Mouse (Mus musculus) spleen, postnatal 10 days (tissue): Measurements from ENCODE around the gene Cacna1d.

ENCODE experiments used
- DNase-seq, 2 experiments: peaks; one replicate each; pipeline ENCODE4 v3.0.0; 2021 to 2022; ENCODE audit warnings: low spot score in 2 of 2

The Cacna1d gene

DNA sequence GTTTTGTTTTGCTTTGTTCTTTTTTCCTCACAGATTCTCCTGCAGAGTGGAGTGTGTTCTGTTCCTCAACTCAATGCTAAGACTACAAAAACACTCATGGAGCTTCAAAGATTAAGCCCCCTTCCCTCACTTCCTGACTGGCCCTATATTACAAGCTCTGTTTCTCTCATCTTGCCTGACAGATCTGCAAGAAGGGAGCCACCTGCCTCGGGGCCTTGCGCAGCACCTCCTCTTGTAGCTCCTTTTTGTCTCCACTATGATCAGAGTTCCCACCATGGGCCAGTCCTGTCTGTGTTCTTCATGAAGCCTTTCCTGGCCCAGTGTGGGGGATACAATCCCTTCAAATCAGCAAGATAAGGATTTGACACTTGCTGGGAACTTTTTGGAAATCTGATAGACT, 399.2 kb downstream of the Cacna1d start:
- no peak for DNase-seq

DNA sequence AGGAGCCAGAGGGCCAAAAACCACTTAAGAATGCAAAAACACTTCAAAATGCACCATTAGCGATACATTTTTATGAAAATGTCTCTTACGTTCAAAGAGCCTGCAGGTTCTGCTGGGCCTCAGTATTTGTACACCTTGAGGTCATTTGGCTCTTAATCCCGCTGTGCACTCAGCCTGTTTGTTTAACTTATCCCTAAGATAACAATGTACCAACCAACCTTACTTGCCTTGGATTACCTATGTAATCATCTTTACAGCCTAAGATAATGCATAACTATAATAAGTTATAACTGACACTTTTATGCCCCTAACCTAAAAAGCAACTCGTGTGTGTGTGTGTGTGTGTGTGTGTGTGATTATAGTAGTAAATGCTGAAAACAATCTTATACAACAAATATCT, 411.5 kb downstream of the Cacna1d start:
- no peak for DNase-seq

DNA sequence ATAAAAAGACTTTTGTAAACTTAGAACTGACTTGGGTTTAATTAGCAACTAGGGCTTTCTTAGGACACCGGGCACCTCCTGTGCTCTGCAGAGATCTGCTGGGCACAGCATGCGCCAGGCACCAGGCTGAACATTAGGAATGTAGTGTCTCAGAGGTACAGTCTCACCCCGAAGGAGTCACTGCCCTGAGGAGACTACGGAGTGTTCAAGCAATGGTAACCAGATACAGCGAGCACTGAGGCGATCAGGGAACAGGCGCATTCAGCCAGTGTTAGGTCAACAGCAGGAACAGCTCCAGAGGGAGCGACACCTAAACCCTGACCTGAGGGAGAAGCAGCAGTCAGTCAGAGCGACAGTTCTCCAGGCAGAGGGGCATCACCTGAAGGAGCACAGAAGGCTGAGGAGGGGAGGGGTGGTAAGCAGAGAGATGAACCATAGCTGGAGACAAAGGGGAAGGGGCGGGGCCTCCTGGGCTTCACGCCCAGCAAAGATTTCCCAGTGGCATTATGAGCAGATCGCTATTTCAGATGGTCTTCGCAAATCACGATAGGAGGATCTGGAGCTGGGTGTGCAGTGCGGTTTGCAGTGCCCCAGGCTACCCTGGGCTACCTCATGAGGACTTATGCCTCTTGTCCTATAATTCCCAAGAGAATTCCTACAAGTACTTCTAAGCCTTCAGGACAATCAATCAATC, 413.0 kb downstream of the Cacna1d start:
- DNase-seq = no peak

DNA sequence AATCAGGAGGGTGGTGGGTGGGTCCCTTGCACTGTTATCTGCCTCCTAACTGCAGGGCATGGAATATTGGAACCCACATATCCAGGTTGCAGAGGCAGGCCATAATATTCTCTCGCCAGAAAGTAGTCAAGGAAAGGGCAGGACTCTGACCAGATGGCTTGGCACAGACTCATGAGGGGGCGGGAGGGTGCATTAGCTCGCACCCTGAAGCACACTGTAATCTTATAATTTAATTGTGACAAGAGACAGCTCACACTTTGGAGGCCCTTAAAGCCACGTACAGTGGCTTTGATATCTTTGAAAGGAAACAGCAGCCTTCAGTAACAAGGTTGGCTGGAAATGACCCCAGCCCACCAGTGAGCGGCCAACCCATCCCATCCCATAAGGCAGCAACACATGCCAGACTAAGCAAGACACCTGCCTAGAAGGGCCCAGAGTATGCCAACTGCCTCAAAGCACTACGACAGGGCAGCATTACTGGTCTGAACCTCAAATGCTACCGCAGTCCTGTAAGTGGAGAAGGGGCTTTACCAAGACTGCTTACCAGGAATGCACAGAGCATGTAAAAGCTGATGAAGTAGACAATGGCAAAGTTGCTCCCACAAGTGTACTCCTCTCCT, 415.9 kb downstream of the Cacna1d start:
- DNase-seq = no peak

DNA sequence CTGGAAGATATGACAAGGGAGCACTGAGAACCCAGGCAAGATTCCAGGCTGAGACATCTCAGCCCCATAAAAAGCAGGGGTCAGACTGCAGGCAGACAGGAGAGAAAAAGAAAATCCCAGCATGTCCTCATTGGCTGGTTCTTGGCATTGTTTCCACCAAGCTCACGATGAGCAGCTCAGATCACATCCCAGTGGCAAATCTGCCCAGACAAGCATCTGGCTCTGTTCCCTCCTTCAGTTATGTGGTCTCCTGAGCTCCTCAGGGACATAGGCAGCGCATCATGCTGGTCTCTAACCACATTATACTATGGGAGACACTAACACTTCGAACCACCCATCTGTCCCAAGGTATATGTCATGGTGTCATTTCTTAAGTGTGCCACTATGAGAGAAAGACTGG, 422.7 kb downstream of the Cacna1d start:
- DNase-seq = no peak

DNA sequence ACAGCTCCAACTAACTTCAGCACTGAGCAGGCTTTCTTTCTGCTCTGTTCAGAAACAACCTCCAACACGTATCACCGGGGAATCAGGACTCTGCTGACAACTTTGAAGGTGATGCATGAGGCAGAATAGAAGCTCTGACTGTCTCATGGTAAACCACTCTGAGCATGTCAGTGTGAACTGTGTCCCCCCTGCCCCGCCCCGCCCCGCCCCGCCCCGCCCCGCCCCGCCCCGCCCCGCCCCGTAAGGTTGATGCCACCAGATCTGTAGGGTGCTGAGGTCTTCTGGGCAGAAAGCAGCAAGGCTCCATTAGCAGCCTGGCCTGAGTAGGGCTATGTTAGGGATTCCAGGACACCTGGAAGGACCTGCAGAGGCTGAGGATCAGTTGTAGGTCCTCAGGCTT, 424.5 kb downstream of the Cacna1d start:
- no peak for DNase-seq

DNA sequence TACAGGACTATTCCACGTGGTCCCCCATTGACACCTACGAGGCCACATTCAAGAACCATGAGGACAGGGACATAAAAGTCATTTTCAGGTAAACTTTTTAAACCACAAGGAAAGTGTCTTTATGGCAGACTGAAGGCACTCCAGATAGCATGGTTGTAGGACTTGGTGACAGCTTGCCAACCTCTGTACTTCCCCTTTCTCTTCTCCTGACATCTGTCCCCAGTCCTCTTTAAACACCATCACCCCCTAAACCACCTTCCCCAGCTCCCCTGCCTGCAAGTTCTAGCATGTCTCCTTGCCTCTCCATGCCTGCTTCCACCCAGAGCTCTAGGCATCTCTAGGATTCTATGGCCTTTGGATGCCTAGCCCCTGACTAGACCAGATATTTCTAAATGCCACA, 426.4 kb downstream of the Cacna1d start:
- no peak for DNase-seq

DNA sequence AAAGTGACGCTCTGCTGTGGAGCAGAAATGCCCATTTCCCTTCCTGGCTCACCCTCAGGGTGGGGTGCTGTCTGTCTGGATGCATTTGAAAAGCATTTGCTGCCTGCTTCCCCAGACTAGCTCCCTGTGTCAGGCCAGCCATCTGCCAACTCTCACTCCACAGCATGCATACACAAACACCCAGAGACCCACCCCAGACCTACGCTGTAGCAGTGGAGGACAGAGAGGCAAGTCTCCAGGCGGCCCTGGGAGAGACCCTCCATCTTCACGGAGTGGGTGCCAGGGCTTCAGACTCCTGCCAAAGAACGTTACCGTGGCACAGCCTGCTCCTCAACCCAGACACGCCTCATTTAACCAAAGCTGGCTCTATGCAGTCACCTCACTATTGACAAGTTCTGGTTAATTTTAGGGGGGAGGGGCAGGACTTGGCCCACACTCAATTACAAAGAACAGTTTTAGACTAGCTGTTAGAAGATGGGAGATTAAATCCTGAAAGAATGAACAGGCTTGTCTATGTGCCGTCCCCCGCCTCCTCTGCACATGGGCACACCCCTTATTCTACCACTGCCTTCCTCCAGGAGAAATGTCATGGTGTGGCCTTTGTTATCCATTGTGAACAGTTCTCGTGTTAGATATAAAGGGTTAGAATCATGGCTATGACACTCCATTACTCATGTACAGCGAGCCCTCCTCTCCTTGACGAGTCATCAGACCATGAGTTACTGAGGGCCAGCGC, 435.1 kb downstream of the Cacna1d start:
- DNase-seq = no peak

DNA sequence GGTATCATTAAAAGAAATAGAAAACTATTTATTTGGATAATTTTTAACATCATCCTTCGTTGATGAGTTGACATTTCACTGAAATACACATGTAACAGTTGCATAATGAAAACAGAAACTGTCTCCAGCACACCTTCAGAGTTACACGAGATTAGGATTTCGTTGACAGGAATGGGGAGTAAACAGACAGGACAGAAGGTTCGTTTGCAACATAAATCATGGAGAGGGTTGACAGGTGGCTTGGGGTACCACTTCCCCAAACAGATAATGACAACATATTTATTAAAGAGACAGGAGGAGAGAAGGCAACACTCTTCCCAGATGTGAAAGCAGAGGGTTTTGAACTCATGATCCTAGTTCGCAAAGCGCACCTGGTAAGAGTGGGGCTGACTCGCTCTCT, 436.3 kb downstream of the Cacna1d start:
- DNase-seq = no peak

DNA sequence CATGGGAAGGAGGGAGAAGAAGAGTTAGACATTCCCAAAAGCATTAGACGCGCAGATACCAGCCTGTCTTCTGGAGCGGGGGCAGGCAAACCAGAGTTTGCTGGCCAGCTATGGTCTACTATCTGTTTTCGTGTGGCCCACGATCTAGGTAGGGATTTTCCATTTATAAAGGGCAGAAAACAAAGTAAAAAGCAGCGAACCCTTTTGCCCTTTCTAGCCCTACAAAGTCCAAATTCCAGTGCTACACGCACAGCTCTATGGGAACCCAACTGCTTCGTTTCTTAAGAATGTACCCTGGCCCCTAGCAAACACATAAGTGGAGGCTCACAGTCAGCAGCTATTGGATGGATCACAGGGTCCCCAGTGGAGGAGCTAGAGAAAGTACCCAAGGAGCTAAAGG, 441.0 kb downstream of the Cacna1d start:
- no peak for DNase-seq

DNA sequence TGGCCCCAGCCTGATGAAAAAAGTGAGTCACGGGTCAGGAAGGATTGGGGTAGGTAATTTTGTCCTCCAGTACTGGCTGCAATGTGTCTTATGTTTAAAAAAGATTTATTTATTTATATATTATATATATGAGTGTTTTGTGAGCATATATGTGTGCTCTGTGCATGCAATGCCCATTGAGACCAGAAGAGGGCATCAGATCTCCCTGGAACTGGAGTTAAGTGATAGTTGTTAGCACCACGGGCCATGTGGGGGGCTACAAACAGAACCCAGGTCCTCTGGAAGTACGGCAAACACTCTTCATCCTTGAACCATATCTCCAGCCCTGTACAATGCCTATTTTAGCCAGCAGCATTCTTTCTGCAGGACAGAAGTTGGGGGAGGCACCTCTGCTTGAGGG, 443.2 kb downstream of the Cacna1d start:
- peak in 1 of 2 experiments; percentile 26 for DNase-seq

DNA sequence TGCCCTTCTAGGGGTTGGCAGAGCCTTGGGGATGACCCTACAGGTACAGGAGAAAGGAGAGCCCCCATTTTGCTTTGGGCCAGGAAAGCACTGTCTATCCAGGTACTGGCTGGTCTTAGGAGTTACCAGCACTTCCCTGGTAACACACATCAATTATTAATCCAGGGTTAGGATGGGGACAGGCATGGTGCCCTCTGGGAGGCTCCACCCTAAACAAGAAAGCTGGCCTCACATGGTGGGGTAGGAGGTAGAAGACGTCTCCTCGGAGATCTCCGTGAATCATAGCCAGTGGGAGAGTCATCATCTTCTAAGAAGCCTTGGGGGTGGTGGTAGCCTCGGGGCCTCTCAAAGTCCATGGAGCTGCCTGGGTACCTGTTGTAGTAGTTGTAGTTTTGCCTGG, 444.3 kb downstream of the Cacna1d start:
- DNase-seq = no peak

DNA sequence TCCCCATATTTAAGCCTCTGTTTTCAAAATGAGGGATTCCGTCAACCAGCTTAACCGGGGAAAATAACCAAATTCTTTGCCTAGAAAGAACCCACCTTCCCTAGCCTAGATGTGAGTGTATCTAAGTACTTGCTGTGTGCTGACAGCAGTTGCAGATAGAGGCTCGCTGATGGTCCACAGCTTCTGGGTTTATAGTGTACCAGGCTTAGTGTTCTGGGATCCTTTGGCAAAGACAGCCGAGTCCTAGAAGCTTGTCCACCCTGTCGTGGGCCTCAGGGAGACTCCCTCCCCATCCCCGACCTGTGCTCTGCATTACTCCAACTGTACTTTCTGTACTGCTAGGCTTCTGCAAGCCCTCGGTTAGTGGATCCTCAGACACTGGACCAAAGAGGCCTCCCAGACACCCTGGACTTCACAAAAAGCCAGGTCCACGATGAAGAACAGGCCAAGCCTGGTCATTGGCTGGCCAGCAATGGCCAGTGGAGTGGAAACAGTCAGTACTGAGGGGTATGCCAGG, 445.5 kb downstream of the Cacna1d start:
- DNase-seq = no peak

DNA sequence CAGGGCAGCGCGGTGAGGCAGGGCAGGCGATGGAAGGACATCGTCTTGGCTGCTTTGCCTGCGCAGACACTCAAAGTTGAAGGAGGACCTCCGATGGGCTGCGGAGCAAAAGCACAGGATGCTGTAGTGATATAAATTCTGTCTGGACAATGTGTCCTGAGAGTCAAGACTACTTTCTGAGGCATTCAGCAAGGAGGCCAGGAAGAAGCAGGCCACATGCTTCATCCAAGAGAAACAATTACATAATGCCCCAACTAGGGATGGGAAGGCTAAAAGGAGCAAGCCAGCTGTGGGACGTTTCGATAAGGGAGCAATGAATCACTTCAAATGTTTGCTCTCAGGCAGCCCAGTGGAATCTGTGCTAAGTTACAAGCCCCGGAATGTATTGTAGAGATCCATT, 446.0 kb downstream of the Cacna1d start:
- no peak for DNase-seq

DNA sequence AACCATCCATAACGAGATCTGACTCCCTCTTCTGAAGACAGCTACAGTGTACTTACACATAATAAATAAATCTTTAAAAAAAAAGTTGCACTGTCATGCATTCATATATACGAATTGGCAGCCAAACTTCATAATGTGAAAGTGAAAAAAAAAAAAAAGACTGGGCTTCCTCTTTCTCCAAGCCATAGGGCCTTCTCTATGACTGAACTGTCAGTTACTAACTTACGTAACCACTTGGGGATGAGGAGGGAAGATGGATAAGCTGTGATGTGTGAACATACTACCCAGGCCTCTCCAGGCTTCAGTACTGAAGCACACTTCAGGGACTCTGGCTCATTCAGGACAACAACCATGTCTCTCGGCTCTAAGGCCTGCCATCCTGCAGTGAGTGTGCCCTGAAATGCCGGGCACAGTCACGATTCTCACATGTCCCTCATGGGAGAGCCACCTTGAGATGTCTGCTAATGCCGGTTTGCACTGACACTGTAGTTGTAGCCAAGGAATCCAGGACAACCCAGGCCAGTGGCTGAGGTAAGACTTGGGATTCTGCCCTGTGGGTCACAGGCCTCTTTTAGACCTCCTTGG, 447.8 kb downstream of the Cacna1d start:
- DNase-seq = no peak

DNA sequence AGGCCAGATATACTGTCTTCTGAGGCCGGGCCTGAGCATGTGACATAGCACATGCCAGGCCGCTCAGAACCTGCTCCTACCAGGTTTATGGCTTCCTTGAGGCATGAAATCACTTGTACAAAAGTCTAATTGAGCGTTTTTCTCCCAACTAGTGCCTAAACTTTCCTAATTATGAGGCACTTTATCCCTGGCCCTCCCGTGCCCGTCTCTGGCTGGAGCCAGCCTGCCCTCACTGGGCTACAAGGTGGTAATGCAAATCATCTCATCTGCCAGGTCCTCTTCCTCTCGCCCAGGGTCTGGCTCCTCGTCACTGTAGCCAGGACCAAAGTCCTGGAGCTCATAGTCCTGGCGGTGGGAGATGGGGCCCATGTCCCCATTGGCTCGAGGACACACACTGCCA, 449.4 kb downstream of the Cacna1d start:
- no peak for DNase-seq

DNA sequence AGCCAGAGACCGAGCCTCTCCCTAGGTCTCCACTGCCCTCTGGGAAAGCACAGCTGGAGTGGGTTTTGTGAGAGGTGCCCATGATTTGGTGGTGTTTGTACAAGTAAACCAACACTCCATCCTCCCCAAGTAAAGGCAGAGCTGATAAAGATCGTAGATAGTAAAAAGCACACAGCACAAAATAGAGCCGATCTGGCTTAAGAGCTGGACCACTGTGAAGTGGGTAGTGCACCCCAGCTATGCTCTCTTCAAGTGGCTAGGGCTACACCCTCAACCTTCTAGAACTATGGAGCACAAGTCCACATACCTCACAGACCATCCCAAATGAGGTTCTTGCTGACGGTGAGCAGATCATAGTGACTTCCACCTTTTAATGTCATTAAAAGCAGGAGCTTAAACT, 451.8 kb downstream of the Cacna1d start:
- DNase-seq = no peak

DNA sequence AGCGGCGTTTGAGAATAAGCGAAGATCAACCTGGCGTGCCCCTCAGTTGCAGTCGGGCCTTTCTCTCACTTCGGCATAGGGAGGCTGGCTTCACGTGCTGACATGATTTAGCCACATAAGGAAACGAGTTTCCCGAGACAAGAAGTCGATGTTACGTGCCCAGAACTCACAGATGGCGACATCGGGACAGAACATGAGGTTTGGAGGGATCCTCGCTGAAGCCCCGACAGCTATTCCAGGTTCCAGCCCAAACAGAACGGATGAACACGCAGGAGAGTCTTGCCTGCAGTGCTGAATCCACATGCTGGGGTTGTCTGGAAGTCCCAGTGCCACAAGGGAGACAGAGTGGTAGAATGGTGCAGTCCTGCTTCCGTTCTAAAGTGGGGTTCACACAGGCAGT, 452.8 kb downstream of the Cacna1d start:
- DNase-seq = no peak

DNA sequence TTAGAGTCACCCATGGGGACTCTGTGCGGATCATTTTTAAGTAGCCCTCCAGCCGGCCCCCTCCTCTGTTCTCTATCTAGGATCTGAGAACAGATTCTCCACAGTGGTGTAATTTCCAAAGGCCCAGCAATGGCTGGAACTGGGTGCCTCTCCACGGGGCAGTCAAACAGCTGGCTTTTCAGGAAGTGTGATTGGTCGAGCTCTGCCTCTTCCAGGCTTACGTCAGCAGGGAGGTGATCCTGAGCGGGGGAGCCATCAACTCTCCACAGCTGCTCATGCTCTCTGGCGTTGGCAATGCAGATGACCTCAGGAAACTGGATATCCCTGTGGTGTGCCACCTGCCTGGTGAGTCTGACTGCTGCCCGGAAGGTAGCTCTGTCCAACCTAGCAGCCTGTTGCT, 457.9 kb downstream of the Cacna1d start:
- DNase-seq = no peak

DNA sequence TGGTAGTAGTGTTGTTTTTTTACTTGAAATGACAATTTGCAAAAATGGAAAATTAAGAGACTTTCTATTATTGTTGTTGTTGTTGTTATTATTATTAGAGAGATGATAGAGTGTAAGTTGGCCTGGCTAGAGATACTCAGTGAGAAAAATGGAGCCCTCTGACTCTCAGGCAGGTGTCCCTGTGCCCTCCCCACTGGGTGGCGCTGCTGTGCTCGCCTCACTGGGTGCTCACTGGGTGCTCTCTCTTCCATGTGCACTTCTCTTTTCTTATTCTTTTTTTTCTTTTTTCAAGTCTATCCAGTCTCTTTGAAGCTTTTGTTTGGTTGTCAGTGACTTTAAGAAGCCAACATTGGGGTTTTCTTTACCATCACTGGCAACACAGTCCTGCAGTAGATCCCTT, 463.9 kb downstream of the Cacna1d start:
- peak in 1 of 2 experiments; percentile 80 for DNase-seq

DNA sequence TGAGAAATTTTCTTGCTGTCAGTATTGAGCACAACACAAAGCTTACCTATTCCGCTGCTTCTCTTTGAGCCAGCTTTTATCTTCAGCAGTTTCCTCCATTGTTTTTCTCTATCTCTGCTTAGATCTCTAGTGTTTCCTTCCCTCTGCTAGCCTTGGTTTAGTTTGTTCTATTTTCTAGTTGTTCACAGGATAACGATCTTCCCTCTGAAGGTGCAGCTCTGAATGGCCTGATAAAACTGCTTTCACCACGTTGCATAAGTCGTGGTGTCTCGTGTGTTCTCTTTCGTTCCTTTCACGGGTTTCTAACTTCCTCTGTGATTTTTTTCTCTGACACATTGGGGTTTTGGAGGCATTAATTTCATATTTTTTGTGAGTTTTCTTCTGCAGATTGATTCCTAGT, 466.9 kb downstream of the Cacna1d start:
- no peak for DNase-seq

DNA sequence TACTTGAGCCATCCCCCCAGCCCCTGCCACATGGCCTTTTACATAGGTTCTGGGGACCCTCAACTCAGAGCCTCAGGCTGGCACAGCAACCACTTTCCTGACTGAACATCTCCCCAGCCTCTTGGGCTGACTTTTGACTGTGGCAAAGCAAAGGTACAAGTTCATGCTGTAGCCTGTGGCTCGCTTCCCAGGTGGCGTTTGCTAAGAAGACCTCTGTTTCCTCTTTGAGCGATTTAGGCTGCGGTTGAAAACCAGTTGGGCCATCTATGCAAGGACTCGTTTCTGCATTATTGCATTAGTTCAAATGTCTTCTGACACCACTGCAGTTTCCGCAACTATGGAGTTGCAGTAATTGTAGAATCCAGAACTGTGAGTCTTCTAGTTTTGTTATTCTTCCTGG, 468.8 kb downstream of the Cacna1d start:
- DNase-seq = no peak
